Mouse (Mus musculus): ENCODE measurements around the gene Spem2. TPM values are rescaled to one million over a fixed set of nuclear protein-coding genes. Genes with fewer than 3 reads are reported as not detected.

The Spem2 gene
- polyA plus RNA-seq, 1 experiment from 2014 or later: not detected

- no peak overlapping the region for H3K9ac ChIP-seq (replicated peaks; ENCODE audit: low read depth, low read length)
- peak overlapping the region; percentile 99 for H3K4me2 ChIP-seq (replicated peaks; ENCODE audit: low read depth, low read length)
- peaks cover 47% of the 10 kb centered on the region for H3K4me1 ChIP-seq (ENCODE audit: control insufficient read depth, insufficient read depth, low read length)
- peak overlapping the region; percentile 35; the same call in 1 of the 2 replicates for H3K27ac ChIP-seq (ENCODE audit: low read length)
- H3K9me3 ChIP-seq (ENCODE audit: control insufficient read depth, low read depth, low read length): no peaks in the 10 kb centered on the region
- no peaks in the 10 kb centered on the region; the same call in 1 of the 2 replicates for H3K27me3 ChIP-seq (ENCODE audit: control insufficient read depth, insufficient read depth, low read length)
- no peaks in the 10 kb centered on the region for H3K36me3 ChIP-seq (ENCODE audit: control insufficient read depth, insufficient read depth, low read length)
- peak overlapping the region; percentile 57 for H3K4me3 ChIP-seq (ENCODE audit: low read depth, low read length)
- WGBS: 3% methylated on average over 11 of the region's 11 CpGs
- ATAC-seq (ENCODE audit: insufficient number of reproducible peaks, insufficient read depth, low FRiP score, low read depth): no peak
Observed at GRCm38 (mm10) chr11:69800138-69800391, 18.2 kb downstream of the Spem2 start.

GRCm38 (mm10) chr11:69799394-69800137 is 18.7 kb downstream of the Spem2 start:
- Histone ChIP-seq H3K27ac (ENCODE audit: low read length) (peak overlapping the region; percentile 35; the same call in 1 of the 2 replicates), H3K9ac (replicated peaks; ENCODE audit: low read depth, low read length) (no peak overlapping the region)

GRCm38 (mm10) chr11:69797924-69798323 is 20.3 kb downstream of the Spem2 start:
- no peaks in the 10 kb centered on the region for H3K36me3 ChIP-seq (ENCODE audit: control insufficient read depth, insufficient read depth, low read length)
- H3K4me3 ChIP-seq (ENCODE audit: low read depth, low read length): no peak overlapping the region
- no peaks in the 10 kb centered on the region for H3K9me3 ChIP-seq (ENCODE audit: control insufficient read depth, low read depth, low read length)
- whole genome bisulfite sequencing: 77% methylated on average over 7 of the region's 7 CpGs
- no peaks in the 10 kb centered on the region; the same call in 1 of the 2 replicates for H3K27me3 ChIP-seq (ENCODE audit: control insufficient read depth, insufficient read depth, low read length)
- no peak overlapping the region for H3K4me2 ChIP-seq (replicated peaks; ENCODE audit: low read depth, low read length)
- H3K27ac ChIP-seq (ENCODE audit: low read length): no peak overlapping the region
- no peak overlapping the region for H3K9ac ChIP-seq (replicated peaks; ENCODE audit: low read depth, low read length)
- ATAC-seq (ENCODE audit: insufficient number of reproducible peaks, insufficient read depth, low FRiP score, low read depth): no peak
- H3K4me1 ChIP-seq (ENCODE audit: control insufficient read depth, insufficient read depth, low read length): peaks cover 29% of the 10 kb centered on the region

More at GRCm38 (mm10) chr11:69799394-69800137, 18.7 kb downstream of the Spem2 start:
- Histone ChIP-seq H3K27me3 (ENCODE audit: control insufficient read depth, insufficient read depth, low read length) (no peaks in the 10 kb centered on the region; the same call in 1 of the 2 replicates), H3K4me1 (ENCODE audit: control insufficient read depth, insufficient read depth, low read length) (peaks cover 42% of the 10 kb centered on the region), H3K36me3 (ENCODE audit: control insufficient read depth, insufficient read depth, low read length) (no peaks in the 10 kb centered on the region), H3K4me2 (replicated peaks; ENCODE audit: low read depth, low read length) (peak overlapping the region; percentile 99), H3K9me3 (ENCODE audit: control insufficient read depth, low read depth, low read length) (no peaks in the 10 kb centered on the region), H3K4me3 (ENCODE audit: low read depth, low read length) (peak overlapping the region; percentile 57; the same call in 1 of the 2 replicates)
- no peak for ATAC-seq (ENCODE audit: insufficient number of reproducible peaks, insufficient read depth, low FRiP score, low read depth)
- 20% methylated on average over 12 of the region's 12 CpGs for WGBS

- H3K36me3 ChIP-seq (ENCODE audit: control insufficient read depth, insufficient read depth, low read length): no peaks in the 10 kb centered on the region
- 2% methylated on average over 13 of the region's 13 CpGs for WGBS
- no peaks in the 10 kb centered on the region for H3K27me3 ChIP-seq (ENCODE audit: control insufficient read depth, insufficient read depth, low read length)
- no peak overlapping the region for H3K27ac ChIP-seq (ENCODE audit: low read length)
- peaks cover 17% of the 10 kb centered on the region for H3K4me1 ChIP-seq (ENCODE audit: control insufficient read depth, insufficient read depth, low read length)
- no peak overlapping the region for H3K9ac ChIP-seq (replicated peaks; ENCODE audit: low read depth, low read length)
- peak overlapping the region; percentile 44 for H3K4me3 ChIP-seq (ENCODE audit: low read depth, low read length)
- no peak for ATAC-seq (ENCODE audit: insufficient number of reproducible peaks, insufficient read depth, low FRiP score, low read depth)
- no peaks in the 10 kb centered on the region for H3K9me3 ChIP-seq (ENCODE audit: control insufficient read depth, low read depth, low read length)
- H3K4me2 ChIP-seq (replicated peaks; ENCODE audit: low read depth, low read length): peak overlapping the region; percentile 95
Observed at GRCm38 (mm10) chr11:69795983-69796435, 22.3 kb downstream of the Spem2 start.

- WGBS: 1% methylated on average over 52 of the region's 52 CpGs
- no peaks in the 10 kb centered on the region for H3K9me3 ChIP-seq (ENCODE audit: control insufficient read depth, low read depth, low read length)
- H3K4me3 ChIP-seq (ENCODE audit: low read depth, low read length): peak within 1 kb of the TSS; percentile 44
- H3K27me3 ChIP-seq (ENCODE audit: control insufficient read depth, insufficient read depth, low read length): no peaks in the 10 kb centered on the region
- ATAC-seq (ENCODE audit: insufficient number of reproducible peaks, insufficient read depth, low FRiP score, low read depth): peak; percentile 97
- no peaks in the 10 kb centered on the region for H3K36me3 ChIP-seq (ENCODE audit: control insufficient read depth, insufficient read depth, low read length)
- 0 out of 2 replicates have a peak within 1 kb of the TSS, but pooled peaks have one; percentile 28 for H3K9ac ChIP-seq (replicated peaks; ENCODE audit: low read depth, low read length)
- peak within 1 kb of the TSS; percentile 95 for H3K4me2 ChIP-seq (replicated peaks; ENCODE audit: low read depth, low read length)
- H3K4me1 ChIP-seq (ENCODE audit: control insufficient read depth, insufficient read depth, low read length): peaks cover 15% of the 10 kb centered on the region
- no peak within 1 kb of the TSS for H3K27ac ChIP-seq (ENCODE audit: low read length)
Observed at GRCm38 (mm10) chr11:69795168-69795982, 22.9 kb downstream of the Spem2 start, which contains the start of gene Chrnb1. Chrnb1 (minus strand) TSS chr11:69795943.

- WGBS: 66% methylated on average over 5 of the region's 5 CpGs
- Histone ChIP-seq H3K27me3 (ENCODE audit: control insufficient read depth, insufficient read depth, low read length) (no peaks in the 10 kb centered on the region), H3K27ac (ENCODE audit: low read length) (no peak overlapping the region), H3K9ac (replicated peaks; ENCODE audit: low read depth, low read length) (no peak overlapping the region), H3K4me1 (ENCODE audit: control insufficient read depth, insufficient read depth, low read length) (no peaks in the 10 kb centered on the region; the same call in 1 of the 2 replicates), H3K4me3 (ENCODE audit: low read depth, low read length) (no peak overlapping the region), H3K4me2 (replicated peaks; ENCODE audit: low read depth, low read length) (no peak overlapping the region), H3K36me3 (ENCODE audit: control insufficient read depth, insufficient read depth, low read length) (no peaks in the 10 kb centered on the region), H3K9me3 (ENCODE audit: control insufficient read depth, low read depth, low read length) (no peaks in the 10 kb centered on the region)
- no peak for ATAC-seq (ENCODE audit: insufficient number of reproducible peaks, insufficient read depth, low FRiP score, low read depth)
Observed at GRCm38 (mm10) chr11:69793429-69793828, 24.8 kb downstream of the Spem2 start.

GRCm38 (mm10) chr11:69791420-69791819 is 26.8 kb downstream of the Spem2 start:
- no peak overlapping the region for H3K4me2 ChIP-seq (replicated peaks; ENCODE audit: low read depth, low read length)
- 69% methylated on average over 5 of the region's 5 CpGs for WGBS
- no peaks in the 10 kb centered on the region for H3K36me3 ChIP-seq (ENCODE audit: control insufficient read depth, insufficient read depth, low read length)
- no peak overlapping the region for H3K27ac ChIP-seq (ENCODE audit: low read length)
- ATAC-seq (ENCODE audit: insufficient number of reproducible peaks, insufficient read depth, low FRiP score, low read depth): no peak
- no peaks in the 10 kb centered on the region; the same call in 1 of the 2 replicates for H3K4me1 ChIP-seq (ENCODE audit: control insufficient read depth, insufficient read depth, low read length)
- H3K9me3 ChIP-seq (ENCODE audit: control insufficient read depth, low read depth, low read length): no peaks in the 10 kb centered on the region
- H3K4me3 ChIP-seq (ENCODE audit: low read depth, low read length): no peak overlapping the region
- no peak overlapping the region for H3K9ac ChIP-seq (replicated peaks; ENCODE audit: low read depth, low read length)
- H3K27me3 ChIP-seq (ENCODE audit: control insufficient read depth, insufficient read depth, low read length): no peaks in the 10 kb centered on the region

- 60% methylated on average over 5 of the region's 5 CpGs for WGBS
- H3K9ac ChIP-seq (replicated peaks; ENCODE audit: low read depth, low read length): no peak overlapping the region
- no peaks in the 10 kb centered on the region for H3K9me3 ChIP-seq (ENCODE audit: control insufficient read depth, low read depth, low read length)
- no peaks in the 10 kb centered on the region for H3K27me3 ChIP-seq (ENCODE audit: control insufficient read depth, insufficient read depth, low read length)
- ATAC-seq (ENCODE audit: insufficient number of reproducible peaks, insufficient read depth, low FRiP score, low read depth): no peak
- no peak overlapping the region for H3K27ac ChIP-seq (ENCODE audit: low read length)
- peaks cover 3% of the 10 kb centered on the region; the same call in 1 of the 2 replicates for H3K4me1 ChIP-seq (ENCODE audit: control insufficient read depth, insufficient read depth, low read length)
- H3K4me3 ChIP-seq (ENCODE audit: low read depth, low read length): no peak overlapping the region
- H3K4me2 ChIP-seq (replicated peaks; ENCODE audit: low read depth, low read length): no peak overlapping the region
- H3K36me3 ChIP-seq (ENCODE audit: control insufficient read depth, insufficient read depth, low read length): no peaks in the 10 kb centered on the region
Observed at GRCm38 (mm10) chr11:69789431-69789830, 28.8 kb downstream of the Spem2 start.

All from stomach, embryonic 14.5 days (tissue).